Mouse (Mus musculus) kidney, embryonic 14.5 days (tissue): ENCODE results near the gene Filip1l. TPM values are rescaled to one million over a fixed set of nuclear protein-coding genes. Genes with fewer than 3 reads are reported as not detected.

Source experiments
- ATAC-seq: fragments of 200-750 bp; cut with Nextera tagmentation; 2 replicates; pipeline ENCODE4 v1.8.0; 2017; ENCODE audit warnings: moderate number of reproducible peaks, mild to moderate bottlenecking, moderate TSS enrichment, moderate library complexity; ENCODE audit not compliant: low FRiP score, low TSS enrichment
- H3K27ac ChIP-seq: fragments of 300-500 bp; sonication (generic); 2 replicates; pipeline ENCODE4 v1.5.1; 2014; ENCODE audit warnings: low read depth, mild to moderate bottlenecking, low read length, moderate library complexity, mixed read lengths
- H3K27me3 ChIP-seq: fragments of 300-500 bp; sonication (generic); 2 replicates; pipeline ENCODE4 v1.6.1; 2014; ENCODE audit warnings: mild to moderate bottlenecking, low read length; ENCODE audit not compliant: control insufficient read depth, insufficient read depth
- H3K36me3 ChIP-seq: fragments of 300-500 bp; sonication (generic); 2 replicates; pipeline ENCODE4 v1.6.1; 2014; ENCODE audit warnings: low read length, mixed read lengths; ENCODE audit not compliant: control insufficient read depth, insufficient read depth
- H3K4me1 ChIP-seq: fragments of 300-500 bp; sonication (generic); 2 replicates; pipeline ENCODE4 v1.6.1; 2014; ENCODE audit warnings: low read length, mixed read lengths; ENCODE audit not compliant: control insufficient read depth, insufficient read depth
- H3K4me2 ChIP-seq: fragments of 300-500 bp; sonication (generic); replicated peaks from 2 replicates; pipeline ENCODE4 v1.6.1; 2014; ENCODE audit warnings: low read depth, mild to moderate bottlenecking, low read length
- H3K4me3 ChIP-seq: fragments of 300-500 bp; sonication (generic); 2 replicates; pipeline ENCODE4 v1.5.1; 2014; ENCODE audit warnings: mild to moderate bottlenecking, low read length
- H3K9ac ChIP-seq: fragments of 300-500 bp; sonication (generic); 2 replicates; pipeline ENCODE4 v1.6.1; 2014; ENCODE audit warnings: low read depth, mild to moderate bottlenecking, low read length, moderate library complexity
- H3K9me3 ChIP-seq: fragments of 300-500 bp; sonication (generic); 2 replicates; pipeline ENCODE4 v1.6.1; 2016; ENCODE audit warnings: low read length; ENCODE audit not compliant: control insufficient read depth
- WGBS: fragments of 180-500 bp; shearing (Covaris S2); extraction: QIAGEN DNeasy Blood & Tissue Kit; methylation state at CpG from one replicate; pipeline ENCODE4 v1.1.7; 2014; 5-methylcytosine and 5-hydroxymethylcytosine counted together
- polyA plus RNA-seq: library from polyadenylated mRNA; unstranded; fragments of >200 nt; fragmentation: Nextera tagmentation; extraction: Ambion mirVana; gene quantifications from 2 replicates; pipeline ENCODE4 v1.2.1, GENCODE M21; 2014

Filip1l gene
- polyA plus RNA-seq, 1 experiment from 2014 or later = 21.1 TPM

DNA sequence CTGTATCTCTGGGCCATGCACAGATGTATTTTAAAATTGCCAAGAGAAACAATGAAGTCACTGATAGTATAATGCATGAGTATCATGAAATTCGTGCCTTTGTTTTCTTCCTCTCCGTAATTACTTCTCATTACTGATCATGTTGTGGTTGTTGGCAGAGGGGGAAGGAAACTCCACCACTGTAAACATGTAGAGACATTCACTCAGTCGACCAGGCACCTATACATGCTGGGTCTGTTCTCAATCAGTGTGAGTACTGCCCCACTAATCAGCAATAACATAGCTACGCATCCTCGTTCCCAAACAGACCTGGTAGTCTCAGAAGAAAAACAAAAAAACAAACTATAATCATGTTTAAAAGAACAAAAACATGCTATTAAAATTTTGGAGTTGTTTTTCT is 149.9 kb downstream of the Filip1l start:
- Histone ChIP-seq H3K4me2 (no peak overlapping the region), H3K4me3 (no peak overlapping the region), H3K9me3 (no peaks in the 10 kb centered on the region), H3K4me1 (no peaks in the 10 kb centered on the region), H3K9ac (no peak overlapping the region), H3K27ac (no peak overlapping the region), H3K36me3 (no peaks in the 10 kb centered on the region), H3K27me3 (no peaks in the 10 kb centered on the region)
- 76% methylated on average over 5 of the region's 5 CpGs for WGBS
- ATAC-seq = no peak

DNA sequence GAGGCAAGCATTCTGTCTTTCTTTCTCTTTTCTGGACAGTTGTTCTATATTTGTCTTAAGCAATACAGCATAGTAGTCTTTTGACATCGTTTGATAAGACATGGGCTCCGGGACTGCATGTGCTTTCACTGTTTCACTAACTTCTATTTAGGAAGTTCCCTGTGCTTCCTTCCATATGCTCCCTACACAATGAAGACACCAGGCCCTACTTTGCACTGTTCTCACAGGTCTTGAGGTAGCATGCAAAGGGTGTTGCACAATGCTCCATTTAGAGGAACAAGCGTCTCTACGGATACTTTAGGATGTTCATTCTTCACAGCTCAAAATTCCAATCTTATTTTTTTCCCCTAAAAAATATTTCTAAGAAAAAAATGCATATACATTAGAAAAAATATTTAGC is 151.8 kb downstream of the Filip1l start:
- H3K36me3 ChIP-seq = no peaks in the 10 kb centered on the region
- no peak for ATAC-seq
- WGBS = 88% methylated on average over 4 of the region's 4 CpGs
- H3K27me3 ChIP-seq = no peaks in the 10 kb centered on the region
- H3K4me1 ChIP-seq = no peaks in the 10 kb centered on the region
- H3K27ac ChIP-seq = no peak overlapping the region
- no peak overlapping the region for H3K4me3 ChIP-seq
- no peaks in the 10 kb centered on the region for H3K9me3 ChIP-seq
- H3K4me2 ChIP-seq = no peak overlapping the region
- H3K9ac ChIP-seq = no peak overlapping the region

DNA sequence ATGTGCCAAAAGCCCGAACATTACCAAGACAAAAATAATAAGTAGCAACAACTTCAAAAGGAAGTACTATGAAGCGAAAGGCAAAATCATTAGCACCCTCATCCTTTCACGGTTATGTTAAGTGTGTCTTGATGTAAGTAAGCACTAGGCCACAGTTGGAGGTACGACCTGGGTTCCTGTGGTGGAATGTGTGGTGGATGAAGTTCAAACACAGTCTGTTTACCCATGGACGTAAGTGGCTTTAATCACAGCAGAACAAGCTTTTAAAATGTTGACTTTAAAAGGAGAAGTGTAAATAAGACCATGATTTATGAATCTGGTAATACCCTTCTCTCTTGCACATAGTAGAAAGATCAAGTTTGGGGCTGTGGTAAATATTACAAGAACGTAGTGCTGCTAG is 153.2 kb downstream of the Filip1l start:
- H3K9ac ChIP-seq = no peak overlapping the region
- no peaks in the 10 kb centered on the region for H3K27me3 ChIP-seq
- no peaks in the 10 kb centered on the region for H3K9me3 ChIP-seq
- H3K4me1 ChIP-seq = no peaks in the 10 kb centered on the region
- H3K27ac ChIP-seq = no peak overlapping the region
- H3K36me3 ChIP-seq = no peaks in the 10 kb centered on the region
- H3K4me2 ChIP-seq = no peak overlapping the region
- WGBS = 50% methylated on average over 6 of the region's 6 CpGs
- no peak for ATAC-seq
- H3K4me3 ChIP-seq = no peak overlapping the region

DNA sequence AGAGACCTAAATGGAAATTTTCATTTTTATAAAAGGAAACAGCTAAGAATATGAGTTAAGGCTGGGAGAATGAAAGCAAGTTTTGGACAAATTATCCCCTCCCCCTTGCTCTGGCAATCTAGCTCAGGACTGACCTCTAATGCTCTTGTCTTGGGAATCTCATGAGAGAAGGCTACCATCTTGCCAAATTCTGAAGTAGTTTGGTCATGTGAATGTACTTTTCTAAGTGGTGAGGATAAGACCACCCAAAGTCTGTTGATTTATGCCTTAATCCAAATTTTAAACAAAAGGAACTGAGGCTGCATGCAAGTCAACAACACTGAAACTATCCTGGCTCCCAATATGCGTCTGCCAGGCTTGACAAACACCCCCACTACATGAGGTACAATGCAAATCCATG is 155.5 kb downstream of the Filip1l start:
- H3K36me3 ChIP-seq = no peaks in the 10 kb centered on the region
- 81% methylated on average over 1 of the region's 1 CpGs for WGBS
- H3K4me3 ChIP-seq = no peak overlapping the region
- no peak overlapping the region for H3K27ac ChIP-seq
- H3K4me1 ChIP-seq = no peaks in the 10 kb centered on the region
- ATAC-seq = no peak
- H3K9ac ChIP-seq = no peak overlapping the region
- no peaks in the 10 kb centered on the region for H3K9me3 ChIP-seq
- H3K27me3 ChIP-seq = no peaks in the 10 kb centered on the region
- H3K4me2 ChIP-seq = no peak overlapping the region

DNA sequence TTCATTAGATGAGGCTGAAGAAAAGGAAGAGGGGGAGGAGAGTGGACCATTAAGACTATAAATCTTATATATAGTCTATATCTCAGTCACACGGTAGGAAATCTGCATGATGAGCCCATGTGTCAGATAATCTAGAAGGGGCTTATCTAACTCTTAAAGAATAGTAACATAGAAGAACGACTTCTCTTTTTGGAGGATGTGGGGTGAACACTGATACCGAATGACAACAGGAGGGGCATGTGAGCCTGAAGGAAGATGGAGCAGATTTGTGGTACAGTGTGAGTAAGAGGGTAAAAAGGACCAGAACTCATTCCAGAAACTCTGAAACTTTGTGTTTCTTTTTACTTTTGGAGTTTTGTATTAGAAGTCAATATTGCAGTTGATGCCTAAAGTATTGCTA is 156.2 kb downstream of the Filip1l start:
- Histone ChIP-seq H3K36me3 (no peaks in the 10 kb centered on the region), H3K9ac (no peak overlapping the region), H3K4me3 (no peak overlapping the region), H3K4me1 (no peaks in the 10 kb centered on the region), H3K4me2 (no peak overlapping the region), H3K27me3 (no peaks in the 10 kb centered on the region), H3K9me3 (no peaks in the 10 kb centered on the region), H3K27ac (no peak overlapping the region)
- 73% methylated on average over 3 of the region's 3 CpGs for WGBS
- no peak for ATAC-seq

DNA sequence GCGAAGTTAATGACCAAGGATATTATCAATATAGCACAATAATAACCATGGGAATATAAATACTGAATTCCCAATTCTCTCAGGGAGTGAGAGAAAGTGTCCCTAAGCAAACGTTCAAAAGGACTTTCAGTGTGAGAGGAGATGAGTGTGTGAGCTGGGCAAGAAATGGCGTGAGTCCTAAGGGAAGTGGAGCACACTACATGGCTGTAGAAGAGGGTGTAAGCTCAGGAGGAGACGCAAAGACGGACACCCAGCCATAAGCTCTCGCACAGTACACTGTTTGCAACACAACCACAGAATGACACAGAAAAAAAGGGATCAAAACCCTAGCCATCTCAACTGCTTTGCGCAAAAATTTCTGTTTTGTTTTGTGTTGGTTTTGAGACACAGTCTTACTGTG is 160.7 kb downstream of the Filip1l start:
- Histone ChIP-seq H3K4me1 (no peaks in the 10 kb centered on the region), H3K27me3 (no peaks in the 10 kb centered on the region), H3K9ac (no peak overlapping the region), H3K36me3 (no peaks in the 10 kb centered on the region), H3K27ac (no peak overlapping the region), H3K9me3 (no peaks in the 10 kb centered on the region), H3K4me3 (no peak overlapping the region), H3K4me2 (no peak overlapping the region)
- no peak for ATAC-seq
- WGBS = 89% methylated on average over 7 of the region's 7 CpGs

DNA sequence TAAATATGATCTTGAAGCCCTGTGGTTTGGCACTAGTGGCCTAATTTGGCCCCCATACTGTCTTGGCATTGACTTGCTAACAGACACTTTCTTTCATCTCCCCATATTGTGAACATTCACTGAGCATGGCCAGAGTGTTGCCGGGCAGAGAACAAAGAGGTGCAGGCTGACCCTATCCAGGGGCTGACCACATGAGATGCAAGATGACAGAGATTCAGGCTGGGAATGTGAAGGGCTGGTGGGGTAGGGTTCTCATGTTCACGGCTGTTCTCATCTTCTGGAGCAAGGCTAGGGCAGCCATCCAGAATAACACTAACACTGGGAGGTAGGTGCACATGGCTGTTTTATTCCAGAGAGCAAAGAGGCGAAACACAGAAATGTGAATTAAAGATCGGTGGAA is 161.5 kb downstream of the Filip1l start:
- no peaks in the 10 kb centered on the region for H3K36me3 ChIP-seq
- H3K9ac ChIP-seq = no peak overlapping the region
- 64% methylated on average over 4 of the region's 4 CpGs for WGBS
- H3K4me2 ChIP-seq = no peak overlapping the region
- H3K27ac ChIP-seq = no peak overlapping the region
- no peaks in the 10 kb centered on the region for H3K27me3 ChIP-seq
- no peaks in the 10 kb centered on the region for H3K4me1 ChIP-seq
- no peak for ATAC-seq
- no peaks in the 10 kb centered on the region for H3K9me3 ChIP-seq
- no peak overlapping the region for H3K4me3 ChIP-seq

DNA sequence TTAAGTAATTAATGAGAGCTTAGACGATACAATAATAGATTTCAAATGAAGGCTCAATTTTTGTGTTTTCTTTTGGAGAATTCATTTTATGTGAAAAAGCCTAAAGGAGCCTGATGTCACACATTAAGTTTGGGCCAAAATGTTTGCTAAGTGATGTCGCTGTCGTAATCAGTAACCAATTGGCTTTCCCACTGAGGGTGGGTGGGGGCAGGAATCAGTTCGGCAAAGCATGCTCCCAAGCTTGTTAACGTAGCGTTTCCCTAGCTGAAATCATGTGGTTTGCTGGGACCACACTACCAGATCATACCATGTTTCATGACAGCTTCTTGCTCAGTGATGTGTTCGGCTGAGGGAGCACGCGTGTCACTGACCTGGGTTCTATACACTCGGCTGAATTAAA is 162.7 kb downstream of the Filip1l start:
- WGBS = 69% methylated on average over 10 of the region's 10 CpGs

DNA sequence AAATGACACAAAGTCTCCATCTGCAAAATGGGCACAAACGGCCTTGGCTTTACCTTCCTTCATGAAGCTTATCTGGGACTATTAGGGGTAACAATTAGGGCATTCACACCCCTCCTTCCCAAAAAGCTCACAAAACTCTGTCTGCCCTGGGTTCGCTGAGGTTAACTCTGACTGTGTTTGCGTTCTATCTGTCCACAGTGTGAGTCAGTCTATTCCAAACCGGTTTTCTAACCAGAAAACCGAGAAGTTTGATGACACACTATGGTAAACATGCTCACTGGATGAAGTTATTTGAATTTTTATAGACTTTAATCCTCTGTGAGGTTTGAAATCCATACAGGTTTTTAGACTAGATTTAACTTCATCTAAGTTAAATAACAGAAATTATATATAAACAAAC is 172.2 kb downstream of the Filip1l start:
- Histone ChIP-seq H3K9ac (no peak overlapping the region), H3K36me3 (no peaks in the 10 kb centered on the region), H3K4me3 (no peak overlapping the region), H3K27ac (no peak overlapping the region), H3K9me3 (no peaks in the 10 kb centered on the region), H3K4me2 (no peak overlapping the region), H3K27me3 (no peaks in the 10 kb centered on the region), H3K4me1 (no peaks in the 10 kb centered on the region)
- WGBS = 88% methylated on average over 5 of the region's 5 CpGs
- ATAC-seq = no peak

More for the DNA sequence above, 162.7 kb downstream of the Filip1l start:
- no peak overlapping the region for H3K27ac ChIP-seq
- no peak overlapping the region for H3K4me2 ChIP-seq
- H3K9me3 ChIP-seq = no peaks in the 10 kb centered on the region
- H3K27me3 ChIP-seq = no peaks in the 10 kb centered on the region
- no peaks in the 10 kb centered on the region for H3K36me3 ChIP-seq
- H3K4me3 ChIP-seq = no peak overlapping the region
- ATAC-seq = no peak
- no peaks in the 10 kb centered on the region for H3K4me1 ChIP-seq
- no peak overlapping the region for H3K9ac ChIP-seq

DNA sequence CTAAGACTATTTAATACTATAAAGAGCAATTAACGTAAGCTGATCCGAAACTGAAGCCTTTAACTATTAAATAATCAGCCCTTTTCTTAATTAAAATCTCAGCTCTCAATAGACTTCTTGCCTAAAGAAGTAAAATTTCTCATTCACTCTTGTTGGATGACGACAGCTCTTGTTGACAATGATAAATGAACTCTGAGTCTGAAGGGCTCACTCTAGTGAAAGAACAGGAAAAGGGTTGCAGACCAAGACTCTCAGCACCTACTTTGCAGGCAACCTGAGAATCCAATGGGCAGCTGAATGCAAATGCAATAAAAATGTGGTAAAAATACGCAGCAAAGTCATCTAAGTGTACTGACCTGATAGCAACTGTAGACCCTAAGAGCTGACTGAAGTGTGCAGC is 172.6 kb downstream of the Filip1l start:
- no peak for ATAC-seq
- 64% methylated on average over 4 of the region's 4 CpGs for WGBS
- no peaks in the 10 kb centered on the region for H3K36me3 ChIP-seq

More for the DNA sequence above, 172.6 kb downstream of the Filip1l start:
- Histone ChIP-seq H3K4me3 (no peak overlapping the region), H3K9me3 (no peaks in the 10 kb centered on the region), H3K9ac (no peak overlapping the region), H3K4me1 (no peaks in the 10 kb centered on the region), H3K27ac (no peak overlapping the region), H3K27me3 (no peaks in the 10 kb centered on the region), H3K4me2 (no peak overlapping the region)
